Mouse (Mus musculus) hindbrain, postnatal 0 days (tissue): ENCODE data around the gene Cacnb2. TPM values are rescaled to one million over a fixed set of nuclear protein-coding genes. Genes with fewer than 3 reads are reported as not detected.

Experiments used
- ATAC-seq: fragments of 200-750 bp; cut with Nextera tagmentation; 2 replicates; pipeline ENCODE4 v1.8.0; 2017; ENCODE audit warnings: mild to moderate bottlenecking, moderate TSS enrichment, moderate library complexity
- DNase-seq: peaks from one replicate; pipeline ENCODE4 v3.0.0-alpha.2; 2015; ENCODE audit warnings: low spot score
- H3K27ac ChIP-seq: fragments of 300-500 bp; sonication (generic); 2 replicates; pipeline ENCODE4 v1.5.1; 2014; ENCODE audit warnings: mild to moderate bottlenecking
- H3K27me3 ChIP-seq: fragments of 300-500 bp; sonication (generic); 2 replicates; pipeline ENCODE4 v1.6.1; 2014; ENCODE audit warnings: low read length, mixed read lengths; ENCODE audit not compliant: insufficient read depth
- H3K36me3 ChIP-seq: fragments of 300-500 bp; sonication (generic); 2 replicates; pipeline ENCODE4 v1.6.1; 2014; ENCODE audit warnings: low read length, mixed read lengths; ENCODE audit not compliant: insufficient read depth
- H3K4me1 ChIP-seq: fragments of 300-500 bp; sonication (generic); 2 replicates; pipeline ENCODE4 v1.6.1; 2014; ENCODE audit warnings: antibody characterized with exemption, low read length, mixed read lengths; ENCODE audit not compliant: insufficient read depth
- H3K4me2 ChIP-seq: fragments of 300-500 bp; sonication (generic); 2 replicates; pipeline ENCODE4 v1.6.1; 2014; ENCODE audit warnings: low read depth, mild to moderate bottlenecking, low read length, moderate library complexity, mixed read lengths
- H3K4me3 ChIP-seq: fragments of 300-500 bp; sonication (generic); 2 replicates; pipeline ENCODE4 v1.5.1; 2014; ENCODE audit warnings: low read length
- H3K9ac ChIP-seq: fragments of 300-500 bp; sonication (generic); replicated peaks from 2 replicates; pipeline ENCODE4 v1.6.1; 2014; ENCODE audit warnings: mild to moderate bottlenecking, low read length, moderate library complexity, mixed read lengths
- H3K9me3 ChIP-seq: fragments of 300-500 bp; sonication (generic); 2 replicates; pipeline ENCODE4 v1.6.1; 2016; ENCODE audit warnings: low read length, mixed read lengths
- CTCF ChIP-seq: IDR thresholded peaks from 2 replicates; pipeline ENCODE4 v1.5.1; 2016; ENCODE audit warnings: antibody characterized with exemption, control low read depth, low read depth
- WGBS: fragments of 180-500 bp; shearing (Covaris S2); extraction: QIAGEN DNeasy Blood & Tissue Kit; methylation state at CpG from one replicate; pipeline ENCODE4 v1.1.7; 2014; 5-methylcytosine and 5-hydroxymethylcytosine counted together
- polyA plus RNA-seq: library from polyadenylated mRNA; unstranded; fragments of >200 nt; fragmentation: Nextera tagmentation; extraction: Ambion mirVana; gene quantifications from 2 replicates; pipeline ENCODE4 v1.2.1, GENCODE M21; 2015
- total RNA-seq: library from RNA; depleted of rRNA; stranded (reverse); fragments of >200 nt; gene quantifications from 2 replicates; pipeline ENCODE4 v1.2.3, GENCODE M21; 2014

Gene Cacnb2
- total and polyA plus RNA-seq, 2 experiments from 2014 or later = 8.1 to 21.7 TPM

GRCm38 (mm10) chr2:14829451-14829850 lies 226.6 kb downstream of the Cacnb2 start:
- Histone ChIP-seq H3K36me3 (no peaks in the 10 kb centered on the region), H3K27me3 (no peaks in the 10 kb centered on the region), H3K4me1 (no peaks in the 10 kb centered on the region), H3K9me3 (no peaks in the 10 kb centered on the region), H3K27ac (no peak overlapping the region), H3K4me2 (no peak overlapping the region), H3K9ac (no peak overlapping the region), H3K4me3 (no peak overlapping the region)
- TF ChIP-seq CTCF = no peak
- WGBS = 65% methylated on average over 3 of the region's 3 CpGs
- ATAC-seq = no peak
- DNase-seq = no peak

- no peak for ATAC-seq
- WGBS = 79% methylated on average over 2 of the region's 2 CpGs
These were observed 228.4 kb downstream of the Cacnb2 start for GRCm38 (mm10) chr2:14831308-14831707.

GRCm38 (mm10) chr2:14834700-14835317 lies 231.9 kb downstream of the Cacnb2 start:
- H3K9me3 ChIP-seq = no peaks in the 10 kb centered on the region
- ATAC-seq = no peak
- H3K27ac ChIP-seq = no peak overlapping the region
- no peak overlapping the region for H3K4me2 ChIP-seq
- no peak overlapping the region for H3K9ac ChIP-seq
- no peak overlapping the region for H3K4me3 ChIP-seq
- no peak for TF ChIP-seq CTCF
- H3K36me3 ChIP-seq = no peaks in the 10 kb centered on the region
- DNase-seq = no peak
- no peaks in the 10 kb centered on the region for H3K4me1 ChIP-seq
- WGBS = 63% methylated on average over 5 of the region's 5 CpGs
- H3K27me3 ChIP-seq = no peaks in the 10 kb centered on the region

More at GRCm38 (mm10) chr2:14831308-14831707, 228.4 kb downstream of the Cacnb2 start:
- H3K4me1 ChIP-seq = no peaks in the 10 kb centered on the region
- no peak overlapping the region for H3K9ac ChIP-seq
- no peaks in the 10 kb centered on the region for H3K27me3 ChIP-seq
- no peak for DNase-seq
- H3K36me3 ChIP-seq = no peaks in the 10 kb centered on the region
- H3K4me3 ChIP-seq = no peak overlapping the region
- no peak overlapping the region for H3K4me2 ChIP-seq
- no peaks in the 10 kb centered on the region for H3K9me3 ChIP-seq
- no peak overlapping the region for H3K27ac ChIP-seq
- TF ChIP-seq CTCF = no peak

- H3K4me3 ChIP-seq = no peak overlapping the region
- no peak overlapping the region for H3K27ac ChIP-seq
- DNase-seq (no peak), ATAC-seq (no peak)
- 24% methylated on average over 1 of the region's 1 CpGs for WGBS
- no peaks in the 10 kb centered on the region for H3K27me3 ChIP-seq
- no peak overlapping the region for H3K9ac ChIP-seq
- H3K4me2 ChIP-seq = no peak overlapping the region
- no peaks in the 10 kb centered on the region for H3K9me3 ChIP-seq
- H3K4me1 ChIP-seq = no peaks in the 10 kb centered on the region
- H3K36me3 ChIP-seq = no peaks in the 10 kb centered on the region
- TF ChIP-seq CTCF = no peak
These were observed 238.4 kb downstream of the Cacnb2 start for GRCm38 (mm10) chr2:14841272-14841671.

DNA sequence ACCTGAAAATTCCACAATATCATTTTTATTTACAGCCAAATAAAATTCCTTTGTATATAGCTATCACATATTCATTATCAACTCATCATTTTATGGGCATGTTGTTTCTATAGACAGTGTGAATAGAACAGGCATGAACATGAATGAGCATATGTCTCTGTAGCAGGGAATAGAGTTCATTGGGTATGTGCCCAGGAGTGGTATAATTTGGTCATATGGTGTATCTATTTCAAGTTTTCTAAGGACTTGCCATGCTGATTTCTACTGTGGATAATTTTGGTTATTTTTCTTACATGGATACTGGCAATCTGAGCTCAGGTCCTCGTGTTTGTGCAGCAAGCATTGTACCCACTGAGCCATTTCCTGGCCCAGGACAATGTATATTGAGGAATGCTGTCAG lies 243.8 kb downstream of the Cacnb2 start:
- no peaks in the 10 kb centered on the region for H3K9me3 ChIP-seq
- no peaks in the 10 kb centered on the region for H3K36me3 ChIP-seq
- TF ChIP-seq CTCF = no peak
- H3K4me3 ChIP-seq = no peak overlapping the region
- ATAC-seq (no peak), DNase-seq (no peak)
- no peak overlapping the region for H3K4me2 ChIP-seq
- no peaks in the 10 kb centered on the region for H3K27me3 ChIP-seq
- H3K27ac ChIP-seq = no peak overlapping the region
- H3K9ac ChIP-seq = no peak overlapping the region
- no peaks in the 10 kb centered on the region for H3K4me1 ChIP-seq
- 66% methylated on average over 1 of the region's 1 CpGs for WGBS

GRCm38 (mm10) chr2:14847188-14847587 lies 244.3 kb downstream of the Cacnb2 start:
- ATAC-seq (no peak), DNase-seq (no peak)
- Histone ChIP-seq H3K9me3 (no peaks in the 10 kb centered on the region), H3K4me2 (no peak overlapping the region), H3K36me3 (no peaks in the 10 kb centered on the region), H3K27ac (no peak overlapping the region), H3K4me1 (no peaks in the 10 kb centered on the region), H3K9ac (no peak overlapping the region), H3K27me3 (no peaks in the 10 kb centered on the region), H3K4me3 (no peak overlapping the region)
- no peak for TF ChIP-seq CTCF
- 88% methylated on average over 1 of the region's 1 CpGs for WGBS

- Histone ChIP-seq H3K4me1 (no peaks in the 10 kb centered on the region), H3K36me3 (no peaks in the 10 kb centered on the region), H3K4me2 (no peak overlapping the region), H3K9ac (no peak overlapping the region), H3K4me3 (no peak overlapping the region), H3K27ac (no peak overlapping the region), H3K9me3 (no peaks in the 10 kb centered on the region), H3K27me3 (no peaks in the 10 kb centered on the region)
- 83% methylated on average over 1 of the region's 1 CpGs for WGBS
- DNase-seq (no peak), ATAC-seq (no peak)
- no peak for TF ChIP-seq CTCF
These were observed 247.9 kb downstream of the Cacnb2 start for GRCm38 (mm10) chr2:14850831-14851230.
